Mouse (Mus musculus) stomach, embryonic 14.5 days (tissue): ENCODE results near the gene Acap1. TPM values are rescaled to one million over a fixed set of nuclear protein-coding genes. Genes with fewer than 3 reads are reported as not detected.

Source experiments
- ATAC-seq: fragments of 200-750 bp; cut with Nextera tagmentation; 2 replicates; pipeline ENCODE4 v1.8.0; 2017; ENCODE audit warnings: low read depth, moderate TSS enrichment; ENCODE audit not compliant: insufficient number of reproducible peaks, insufficient read depth, low FRiP score
- H3K27ac ChIP-seq: fragments of 300-500 bp; sonication (generic); 2 replicates; pipeline ENCODE4 v1.5.1; 2014; ENCODE audit warnings: mild to moderate bottlenecking, low read length, moderate library complexity, mixed read lengths
- H3K27me3 ChIP-seq: fragments of 300-500 bp; sonication (generic); 2 replicates; pipeline ENCODE4 v1.6.1; 2014; ENCODE audit warnings: low read length, control low read depth, mixed read lengths; ENCODE audit not compliant: control insufficient read depth, insufficient read depth
- H3K36me3 ChIP-seq: fragments of 300-500 bp; sonication (generic); 2 replicates; pipeline ENCODE4 v1.6.1; 2014; ENCODE audit warnings: mild to moderate bottlenecking, control low read depth, low read length, moderate library complexity, mixed read lengths; ENCODE audit not compliant: control insufficient read depth, insufficient read depth
- H3K4me1 ChIP-seq: fragments of 300-500 bp; sonication (generic); 2 replicates; pipeline ENCODE4 v1.6.1; 2014; ENCODE audit warnings: low read length, control low read depth, mixed read lengths; ENCODE audit not compliant: control insufficient read depth, insufficient read depth
- H3K4me2 ChIP-seq: fragments of 300-500 bp; sonication (generic); replicated peaks from 2 replicates; pipeline ENCODE4 v1.6.1; 2014; ENCODE audit warnings: low read depth, low read length, control low read depth
- H3K4me3 ChIP-seq: fragments of 300-500 bp; sonication (generic); 2 replicates; pipeline ENCODE4 v1.5.1; 2014; ENCODE audit warnings: low read depth, low read length, control low read depth
- H3K9ac ChIP-seq: fragments of 300-500 bp; sonication (generic); replicated peaks from 2 replicates; pipeline ENCODE4 v1.6.1; 2014; ENCODE audit warnings: low read depth, mild to moderate bottlenecking, control low read depth, low read length, moderate library complexity, mixed read lengths
- H3K9me3 ChIP-seq: fragments of 300-500 bp; sonication (generic); 2 replicates; pipeline ENCODE4 v1.6.1; 2016; ENCODE audit warnings: low read depth, low read length, control low read depth; ENCODE audit not compliant: control insufficient read depth
- WGBS: fragments of 180-500 bp; shearing (Covaris S2); extraction: QIAGEN DNeasy Blood & Tissue Kit; methylation state at CpG from one replicate; pipeline ENCODE4 v1.1.7; 2014; 5-methylcytosine and 5-hydroxymethylcytosine counted together
- polyA plus RNA-seq: library from polyadenylated mRNA; unstranded; fragments of >200 nt; fragmentation: Nextera tagmentation; extraction: Ambion mirVana; gene quantifications from 2 replicates; pipeline ENCODE4 v1.2.1, GENCODE M21; 2014

The Acap1 gene
- polyA plus RNA-seq, 1 experiment from 2014 or later, result 3.5 TPM

- H3K4me2 ChIP-seq, result peak overlapping the region; percentile 99
- peak overlapping the region; percentile 48; the same call in 1 of the 2 replicates for H3K9ac ChIP-seq
- no peak overlapping the region for H3K27ac ChIP-seq
- ATAC-seq, result no peak
- WGBS, result under 1% methylated on average over 25 of the region's 30 CpGs
- H3K36me3 ChIP-seq, result no peaks in the 10 kb centered on the region
- peaks cover 16% of the 10 kb centered on the region; the same call in 1 of the 2 replicates for H3K4me1 ChIP-seq
- H3K27me3 ChIP-seq, result no peaks in the 10 kb centered on the region
- H3K4me3 ChIP-seq, result peak overlapping the region; percentile 54
- H3K9me3 ChIP-seq, result no peaks in the 10 kb centered on the region
Observed at GRCm38 (mm10) chr11:69936156-69936555, 40.8 kb upstream of the Acap1 start.

GRCm38 (mm10) chr11:69935137-69935879 lies 40.0 kb upstream of the Acap1 start, which contains the start of gene Ybx2:
TSS of gene Ybx2 (plus strand) at chr11:69935796.
- ATAC-seq, result peak; percentile 91
- H3K4me1 ChIP-seq, result peaks cover 16% of the 10 kb centered on the region; the same call in 1 of the 2 replicates
- no peaks in the 10 kb centered on the region for H3K9me3 ChIP-seq
- no peaks in the 10 kb centered on the region for H3K36me3 ChIP-seq
- peak within 1 kb of the TSS; percentile 54 for H3K4me3 ChIP-seq
- no peak within 1 kb of the TSS for H3K27ac ChIP-seq
- WGBS, result 2% methylated on average over 51 of the region's 62 CpGs
- H3K27me3 ChIP-seq, result no peaks in the 10 kb centered on the region
- H3K4me2 ChIP-seq, result peak within 1 kb of the TSS; percentile 99
- peak within 1 kb of the TSS; percentile 48; the same call in 1 of the 2 replicates for H3K9ac ChIP-seq

- ATAC-seq, result no peak
- peak overlapping the region; percentile 99 for H3K4me2 ChIP-seq
- H3K27ac ChIP-seq, result no peak overlapping the region
- WGBS, result 13% methylated on average over 6 of the region's 6 CpGs
- no peaks in the 10 kb centered on the region for H3K9me3 ChIP-seq
- H3K27me3 ChIP-seq, result no peaks in the 10 kb centered on the region
- H3K4me1 ChIP-seq, result peaks cover 16% of the 10 kb centered on the region; the same call in 1 of the 2 replicates
- no peaks in the 10 kb centered on the region for H3K36me3 ChIP-seq
- H3K9ac ChIP-seq, result no peak overlapping the region
- peak overlapping the region; percentile 54; the same call in 1 of the 2 replicates for H3K4me3 ChIP-seq
Observed at GRCm38 (mm10) chr11:69934681-69935080, 39.3 kb upstream of the Acap1 start.

- Histone ChIP-seq H3K4me1 (peaks cover 16% of the 10 kb centered on the region; the same call in 1 of the 2 replicates), H3K27me3 (no peaks in the 10 kb centered on the region), H3K36me3 (no peaks in the 10 kb centered on the region), H3K4me2 (peak overlapping the region; percentile 34), H3K9me3 (no peaks in the 10 kb centered on the region), H3K9ac (no peak overlapping the region), H3K4me3 (peak overlapping the region; percentile 5; the same call in 1 of the 2 replicates), H3K27ac (no peak overlapping the region)
- ATAC-seq, result peak; percentile 64
- 1% methylated on average over 18 of the region's 18 CpGs for WGBS
Observed at GRCm38 (mm10) chr11:69934169-69934568, 38.8 kb upstream of the Acap1 start.

GRCm38 (mm10) chr11:69933066-69933465 lies 37.7 kb upstream of the Acap1 start:
- Histone ChIP-seq H3K9ac (no peak overlapping the region), H3K9me3 (no peaks in the 10 kb centered on the region), H3K36me3 (no peaks in the 10 kb centered on the region), H3K27me3 (no peaks in the 10 kb centered on the region), H3K27ac (no peak overlapping the region), H3K4me3 (no peak overlapping the region), H3K4me2 (no peak overlapping the region), H3K4me1 (peaks cover 16% of the 10 kb centered on the region; the same call in 1 of the 2 replicates)
- no peak for ATAC-seq
- WGBS, result 66% methylated on average over 4 of the region's 4 CpGs

- no peaks in the 10 kb centered on the region for H3K9me3 ChIP-seq
- no peak overlapping the region for H3K4me2 ChIP-seq
- H3K36me3 ChIP-seq, result no peaks in the 10 kb centered on the region
- 34% methylated on average over 3 of the region's 3 CpGs for WGBS
- H3K9ac ChIP-seq, result no peak overlapping the region
- H3K27me3 ChIP-seq, result no peaks in the 10 kb centered on the region
- H3K27ac ChIP-seq, result no peak overlapping the region
- ATAC-seq, result no peak
- no peak overlapping the region for H3K4me3 ChIP-seq
- peaks cover 16% of the 10 kb centered on the region; the same call in 1 of the 2 replicates for H3K4me1 ChIP-seq
Observed at GRCm38 (mm10) chr11:69932254-69932653, 36.9 kb upstream of the Acap1 start.

GRCm38 (mm10) chr11:69931769-69932168 lies 36.4 kb upstream of the Acap1 start:
- no peaks in the 10 kb centered on the region for H3K9me3 ChIP-seq
- peaks cover 11% of the 10 kb centered on the region; the same call in 1 of the 2 replicates for H3K4me1 ChIP-seq
- 69% methylated on average over 8 of the region's 8 CpGs for WGBS
- no peak overlapping the region for H3K9ac ChIP-seq
- H3K27me3 ChIP-seq, result no peaks in the 10 kb centered on the region
- no peak overlapping the region for H3K4me3 ChIP-seq
- no peaks in the 10 kb centered on the region for H3K36me3 ChIP-seq
- no peak for ATAC-seq
- no peak overlapping the region for H3K4me2 ChIP-seq
- no peak overlapping the region for H3K27ac ChIP-seq

DNA sequence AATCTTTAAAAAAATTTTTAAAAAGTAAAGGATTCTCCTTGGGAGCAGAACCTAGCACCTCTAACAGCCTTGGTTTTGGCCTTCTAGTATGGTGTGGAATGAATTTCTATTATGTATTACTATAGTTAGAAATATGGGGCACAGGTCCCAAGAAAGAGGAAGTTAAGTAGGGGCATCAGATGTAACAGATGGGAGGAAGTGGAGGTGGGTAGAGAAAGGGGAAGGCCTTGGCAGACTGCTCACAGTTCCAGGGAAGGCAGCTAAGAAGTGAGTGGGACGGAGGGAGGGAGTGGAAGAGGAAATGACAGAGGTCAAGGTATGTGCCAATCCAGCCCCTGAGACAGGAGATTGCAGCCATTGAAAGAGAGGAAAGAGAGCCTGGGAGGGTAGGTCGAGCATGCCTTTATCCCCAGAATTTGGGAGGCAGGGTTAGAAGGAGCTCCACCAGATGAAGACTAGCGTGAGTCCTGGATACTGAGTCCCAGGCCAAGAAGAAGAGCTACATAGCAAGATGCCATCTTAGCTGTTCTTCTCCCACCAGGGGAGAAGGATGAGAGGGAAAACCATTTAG lies 35.7 kb upstream of the Acap1 start:
- Histone ChIP-seq H3K36me3 (no peaks in the 10 kb centered on the region), H3K4me3 (no peak overlapping the region), H3K4me1 (0 out of 2 replicates have a peak, but pooled peaks cover 5% of the 10 kb centered on the region), H3K9me3 (no peaks in the 10 kb centered on the region), H3K4me2 (no peak overlapping the region), H3K9ac (no peak overlapping the region), H3K27ac (no peak overlapping the region), H3K27me3 (no peaks in the 10 kb centered on the region)
- 73% methylated on average over 3 of the region's 3 CpGs for WGBS
- no peak for ATAC-seq
